Mouse (Mus musculus) hematopoietic stem cell, adult 5-6 weeks (primary cell): ENCODE measurements around the gene Olfr1229. TPM values are rescaled to one million over a fixed set of nuclear protein-coding genes. Genes with fewer than 3 reads are reported as not detected.

Experiments
- ATAC-seq, 2 experiments: fragments of 125-278 bp in 1 of 2; replicated peaks in 1 of 2; 2 replicates each; pipeline ENCODE4 v1.8.0; 2016 to 2017; ENCODE audit warnings: inconsistent platforms in 2 of 2, mild to moderate bottlenecking in 2 of 2, moderate number of reproducible peaks in 2 of 2, low read depth in 1 of 2, moderate TSS enrichment in 1 of 2; ENCODE audit not compliant: low FRiP score in 2 of 2, poor library complexity in 2 of 2, severe bottlenecking in 2 of 2, insufficient read depth in 1 of 2, low TSS enrichment in 1 of 2
- total RNA-seq: library from RNA; stranded (forward); fragments of 172-1452, 232-1000 nt; gene quantifications from 2 replicates; pipeline ENCODE4 v1.2.3, GENCODE M21; 2017

Olfr1229 gene
- total RNA-seq: not detected in 2 replicates

GRCm38 (mm10) chr2:89287914-89288313, at the start of gene Olfr1229:
Gene Olfr1229 (minus strand): TSS chr2:89288014.
- ATAC-seq: no peak

- ATAC-seq: no peak
Measured at GRCm38 (mm10) chr2:89329575-89329974, 41.8 kb upstream of the Olfr1229 start, which contains the start of gene Olfr1232. Gene Olfr1232 (minus strand): TSS chr2:89329675.

- ATAC-seq: no peak
Measured at GRCm38 (mm10) chr2:89306974-89307373, 19.2 kb upstream of the Olfr1229 start, which contains the start of gene Olfr1231. Gene Olfr1231 (minus strand): TSS chr2:89307074.

GRCm38 (mm10) chr2:89297168-89297567, 9.4 kb upstream of the Olfr1229 start, which contains the start of gene Olfr1230:
Gene Olfr1230 (minus strand): TSS chr2:89297268.
- ATAC-seq: no peak

GRCm38 (mm10) chr2:89253962-89254361, 33.9 kb downstream of the Olfr1229 start, which contains the start of gene Olfr1228:
Gene Olfr1228 (minus strand): TSS chr2:89254062.
- no peak for ATAC-seq

Other genes starting within 250 kb of the Olfr1229 start
- not detected in 2 replicates for gene Olfr1218, start 226.8 kb downstream of the Olfr1229 start, total RNA-seq
- not detected in 2 replicates for gene Olfr1219, start 204.5 kb downstream of the Olfr1229 start, total RNA-seq
- not detected in 2 replicates for gene Olfr1220, start 181.2 kb downstream of the Olfr1229 start, total RNA-seq
- not detected in 2 replicates for gene Olfr1221, start 170.7 kb downstream of the Olfr1229 start, total RNA-seq
- not detected in 2 replicates for gene Olfr1222, start 155.0 kb downstream of the Olfr1229 start, total RNA-seq
- not detected in 2 replicates for gene Olfr1223, start 136.5 kb downstream of the Olfr1229 start, total RNA-seq
- gene Olfr1224-ps1, start 123.9 kb downstream of the Olfr1229 start, total RNA-seq: not detected in 2 replicates
- not detected in 2 replicates for gene Olfr1225, start 113.3 kb downstream of the Olfr1229 start, total RNA-seq
- gene Olfr1226, start 88.0 kb downstream of the Olfr1229 start, total RNA-seq: not detected in 2 replicates
- gene Olfr1228, start 34.0 kb downstream of the Olfr1229 start, total RNA-seq: not detected in 2 replicates
- not detected in 2 replicates for gene Olfr1230, start 9.3 kb upstream of the Olfr1229 start, total RNA-seq
- gene Olfr1231, start 19.1 kb upstream of the Olfr1229 start, total RNA-seq: not detected in 2 replicates
- not detected in 2 replicates for gene Olfr1232, start 41.7 kb upstream of the Olfr1229 start, total RNA-seq
- not detected in 2 replicates for gene Olfr1233, start 54.4 kb upstream of the Olfr1229 start, total RNA-seq
- gene Olfr1234, start 76.9 kb upstream of the Olfr1229 start, total RNA-seq: not detected in 2 replicates
- not detected in 2 replicates for gene Olfr1238, start 121.7 kb upstream of the Olfr1229 start, total RNA-seq
- gene Olfr1239, start 132.4 kb upstream of the Olfr1229 start, total RNA-seq: not detected in 2 replicates
- gene Olfr1240, start 155.0 kb upstream of the Olfr1229 start, total RNA-seq: not detected in 2 replicates
- gene Olfr1241, start 199.1 kb upstream of the Olfr1229 start, total RNA-seq: not detected in 2 replicates
- gene Olfr1242, start 210.3 kb upstream of the Olfr1229 start, total RNA-seq: not detected in 2 replicates
- not detected in 2 replicates for gene Olfr1243, start 243.5 kb upstream of the Olfr1229 start, total RNA-seq